Mouse (Mus musculus): Measurements from ENCODE around the gene Srp72. TPM values are rescaled to one million over a fixed set of nuclear protein-coding genes. Genes with fewer than 3 reads are reported as not detected.
A peak's percentile ranks its signal among the peaks of the same experiment; 100 is the strongest.
"Not testable (repeated sequence)": the region's sequence is repeated elsewhere in the genome, so short reads cannot be mapped to it uniquely, and the experiment has no call there.

Gene Srp72
- polyA plus RNA-seq, 1 experiment from 2014 or later = 47.1 TPM

- H3K36me3 ChIP-seq (ENCODE audit: control insufficient read depth, insufficient read depth, low read length) = peaks cover 21% of the 10 kb centered on the region
- TF ChIP-seq CTCF (IDR thresholded peaks at IDR 0.05; ENCODE audit: low read depth) (peak; percentile 55), EP300 (optimal IDR thresholded peaks at IDR 0.05) (no peak)
- H3K4me3 ChIP-seq (ENCODE audit: low read depth, low read length) = no peak overlapping the region
- H3K9ac ChIP-seq (ENCODE audit: low read length) = no peak overlapping the region
- H3K4me1 ChIP-seq (replicated peaks; ENCODE audit: control insufficient read depth, insufficient read depth) = no peaks in the 10 kb centered on the region
- H3K27me3 ChIP-seq (ENCODE audit: control insufficient read depth, insufficient read depth, low read length) = no peaks in the 10 kb centered on the region
- H3K9me3 ChIP-seq (ENCODE audit: control insufficient read depth, low read length) = no peaks in the 10 kb centered on the region
- H3K4me2 ChIP-seq (replicated peaks; ENCODE audit: low read depth) = no peak overlapping the region
- DNase-seq (ENCODE audit: low spot score) = no peak
- no peak for ATAC-seq (ENCODE audit: low FRiP score, low TSS enrichment)
- 92% methylated on average over 1 of the region's 1 CpGs for WGBS
- no peak overlapping the region for H3K27ac ChIP-seq (replicated peaks)
Observed at GRCm38 (mm10) chr5:76957954-76958353, 16.5 kb upstream of the Srp72 start.

- no peaks in the 10 kb centered on the region for H3K4me1 ChIP-seq (replicated peaks; ENCODE audit: control insufficient read depth, insufficient read depth)
- no peak overlapping the region for H3K4me2 ChIP-seq (replicated peaks; ENCODE audit: low read depth)
- no peak overlapping the region for H3K4me3 ChIP-seq (ENCODE audit: low read depth, low read length)
- peaks cover 25% of the 10 kb centered on the region for H3K36me3 ChIP-seq (ENCODE audit: control insufficient read depth, insufficient read depth, low read length)
- no peaks in the 10 kb centered on the region for H3K9me3 ChIP-seq (ENCODE audit: control insufficient read depth, low read length)
- no peaks in the 10 kb centered on the region for H3K27me3 ChIP-seq (ENCODE audit: control insufficient read depth, insufficient read depth, low read length)
- TF ChIP-seq CTCF (IDR thresholded peaks at IDR 0.05; ENCODE audit: low read depth) = no peak
- TF ChIP-seq EP300 (optimal IDR thresholded peaks at IDR 0.05) = no peak
- H3K9ac ChIP-seq (ENCODE audit: low read length) = no peak overlapping the region
- 72% methylated on average over 5 of the region's 5 CpGs for WGBS
- ATAC-seq (ENCODE audit: low FRiP score, low TSS enrichment) (no peak), DNase-seq (ENCODE audit: low spot score) (no peak)
- no peak overlapping the region for H3K27ac ChIP-seq (replicated peaks)
Observed at GRCm38 (mm10) chr5:76959587-76959986, 14.9 kb upstream of the Srp72 start.

GRCm38 (mm10) chr5:76962545-76962944, 11.9 kb upstream of the Srp72 start:
- H3K4me1 ChIP-seq (replicated peaks; ENCODE audit: control insufficient read depth, insufficient read depth) = no peaks in the 10 kb centered on the region
- no peak overlapping the region for H3K9ac ChIP-seq (ENCODE audit: low read length)
- no peak overlapping the region for H3K27ac ChIP-seq (replicated peaks)
- no peaks in the 10 kb centered on the region for H3K27me3 ChIP-seq (ENCODE audit: control insufficient read depth, insufficient read depth, low read length)
- DNase-seq (ENCODE audit: low spot score) (no peak), ATAC-seq (ENCODE audit: low FRiP score, low TSS enrichment) (no peak)
- H3K9me3 ChIP-seq (ENCODE audit: control insufficient read depth, low read length) = no peaks in the 10 kb centered on the region
- no peak overlapping the region for H3K4me3 ChIP-seq (ENCODE audit: low read depth, low read length)
- TF ChIP-seq CTCF (IDR thresholded peaks at IDR 0.05; ENCODE audit: low read depth) = no peak
- TF ChIP-seq EP300 (optimal IDR thresholded peaks at IDR 0.05) = no peak
- no peak overlapping the region for H3K4me2 ChIP-seq (replicated peaks; ENCODE audit: low read depth)
- 78% methylated on average over 11 of the region's 11 CpGs for WGBS
- H3K36me3 ChIP-seq (ENCODE audit: control insufficient read depth, insufficient read depth, low read length) = peaks cover 21% of the 10 kb centered on the region

DNA sequence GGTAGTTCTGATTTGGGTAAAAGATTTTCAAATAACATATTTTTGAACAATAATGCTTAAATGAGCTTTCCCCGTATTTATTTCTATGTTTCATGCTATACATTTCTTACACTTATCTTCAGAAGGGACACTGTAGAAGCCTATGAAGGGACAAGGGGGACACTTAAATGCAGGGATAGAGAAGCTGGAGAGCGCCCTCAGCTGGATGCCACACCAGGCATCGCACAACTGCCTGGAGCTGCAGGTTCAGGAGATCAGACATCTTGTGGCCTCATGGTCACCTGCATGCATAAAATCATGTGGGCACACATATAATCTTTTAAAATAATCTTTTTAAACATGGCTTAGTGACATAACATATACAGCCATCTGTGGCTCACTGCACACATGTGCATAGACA, 9.8 kb upstream of the Srp72 start:
- Histone ChIP-seq H3K9ac (ENCODE audit: low read length) (no peak overlapping the region), H3K9me3 (ENCODE audit: control insufficient read depth, low read length) (no peaks in the 10 kb centered on the region), H3K4me2 (replicated peaks; ENCODE audit: low read depth) (no peak overlapping the region), H3K4me3 (ENCODE audit: low read depth, low read length) (no peak overlapping the region), H3K36me3 (ENCODE audit: control insufficient read depth, insufficient read depth, low read length) (peaks cover 15% of the 10 kb centered on the region), H3K4me1 (replicated peaks; ENCODE audit: control insufficient read depth, insufficient read depth) (no peaks in the 10 kb centered on the region), H3K27me3 (ENCODE audit: control insufficient read depth, insufficient read depth, low read length) (no peaks in the 10 kb centered on the region), H3K27ac (replicated peaks) (no peak overlapping the region)
- ATAC-seq (ENCODE audit: low FRiP score, low TSS enrichment) (no peak), DNase-seq (ENCODE audit: low spot score) (no peak)
- TF ChIP-seq EP300 (optimal IDR thresholded peaks at IDR 0.05) (no peak), CTCF (IDR thresholded peaks at IDR 0.05; ENCODE audit: low read depth) (peak; percentile 53)
- 92% methylated on average over 3 of the region's 3 CpGs for WGBS

DNA sequence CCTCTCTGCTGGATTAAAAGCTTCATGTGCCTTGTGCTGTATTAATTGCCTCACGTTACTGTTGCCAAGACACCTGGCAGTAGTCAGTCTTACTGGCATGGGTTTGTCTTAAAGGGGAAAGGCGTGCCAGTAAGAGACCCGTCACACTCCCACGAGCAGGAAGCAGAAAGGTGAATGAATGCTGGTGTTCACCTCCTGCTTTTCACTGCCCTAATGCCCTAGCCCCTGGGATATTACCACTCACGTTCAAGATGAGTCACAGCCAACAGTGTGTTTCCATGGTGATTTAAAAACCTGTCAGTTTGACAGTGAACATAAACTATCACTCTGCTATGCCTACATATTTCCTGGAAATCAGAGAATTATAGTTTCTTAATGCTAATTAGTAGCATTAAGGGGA, 5.2 kb upstream of the Srp72 start:
- Histone ChIP-seq H3K4me3 (ENCODE audit: low read depth, low read length) (no peak overlapping the region), H3K9ac (ENCODE audit: low read length) (no peak overlapping the region), H3K27me3 (ENCODE audit: control insufficient read depth, insufficient read depth, low read length) (no peaks in the 10 kb centered on the region), H3K27ac (replicated peaks) (no peak overlapping the region), H3K36me3 (ENCODE audit: control insufficient read depth, insufficient read depth, low read length) (0 out of 2 replicates have a peak, but pooled peaks cover 6% of the 10 kb centered on the region), H3K4me2 (replicated peaks; ENCODE audit: low read depth) (no peak overlapping the region), H3K9me3 (ENCODE audit: control insufficient read depth, low read length) (no peaks in the 10 kb centered on the region), H3K4me1 (replicated peaks; ENCODE audit: control insufficient read depth, insufficient read depth) (no peaks in the 10 kb centered on the region)
- WGBS = 52% methylated on average over 5 of the region's 5 CpGs
- ATAC-seq (ENCODE audit: low FRiP score, low TSS enrichment) (no peak), DNase-seq (ENCODE audit: low spot score) (no peak)
- TF ChIP-seq CTCF (IDR thresholded peaks at IDR 0.05; ENCODE audit: low read depth) (no peak), EP300 (optimal IDR thresholded peaks at IDR 0.05) (no peak)

- H3K4me3 ChIP-seq (ENCODE audit: low read depth, low read length); DNase-seq (ENCODE audit: low spot score); H3K4me2 ChIP-seq (replicated peaks; ENCODE audit: low read depth); ATAC-seq (ENCODE audit: low FRiP score, low TSS enrichment); H3K4me1 ChIP-seq (replicated peaks; ENCODE audit: control insufficient read depth, insufficient read depth); H3K9ac ChIP-seq (ENCODE audit: low read length); H3K36me3 ChIP-seq (ENCODE audit: control insufficient read depth, insufficient read depth, low read length); H3K9me3 ChIP-seq (ENCODE audit: control insufficient read depth, low read length); H3K27me3 ChIP-seq (ENCODE audit: control insufficient read depth, insufficient read depth, low read length); H3K27ac ChIP-seq (replicated peaks): not testable (repeated sequence)
- 55% methylated on average over 1 of the region's 1 CpGs for WGBS
Observed at GRCm38 (mm10) chr5:76971115-76971514, 3.4 kb upstream of the Srp72 start.
